Comparison of ENCODE assay signal across 8 mouse cellular contexts in genomic region chr19:56722711-56723330, GRCm38 (mm10). TPM values are rescaled to one million over a fixed set of nuclear protein-coding genes. Genes with fewer than 3 reads are reported as not detected.
A peak's percentile ranks its signal among the peaks of the same experiment; 100 is the strongest.
DNase-seq lines count a peak whose midpoint lies in the region; ATAC-seq lines count a peak whose summit lies in the region.

No protein-coding gene starts in this region.

- no peaks in the 10 kb centered on the region; the same call in 1 of the 2 replicates for H3K36me3 ChIP-seq in heart, embryonic 14.5 days (ENCODE audit: control insufficient read depth, insufficient read depth, low read length)
- H3K36me3 ChIP-seq in stomach, embryonic 14.5 days (ENCODE audit: control insufficient read depth, insufficient read depth, low read length) = no peaks in the 10 kb centered on the region

- H3K4me3 ChIP-seq in heart, embryonic 14.5 days (ENCODE audit: control insufficient read depth in 1 of 2, insufficient read depth in 1 of 2, low read depth in 1 of 2, low read length in 2 of 2) = peak overlapping the region; percentile 52 to 77
- H3K4me3 ChIP-seq in stomach, embryonic 14.5 days (ENCODE audit: low read depth, low read length) = peak overlapping the region; percentile 44

- peaks cover 9% of the 10 kb centered on the region; the same call in 1 of the 2 replicates for H3K27me3 ChIP-seq in heart, embryonic 14.5 days (ENCODE audit: control insufficient read depth, insufficient read depth, low read length)
- H3K27me3 ChIP-seq in stomach, embryonic 14.5 days (ENCODE audit: control insufficient read depth, insufficient read depth, low read length) = peaks cover 32% of the 10 kb centered on the region

- H3K4me1 ChIP-seq in heart, embryonic 14.5 days (ENCODE audit: control insufficient read depth in 2 of 2, insufficient read depth in 2 of 2, low read length in 2 of 2) = peaks cover 21 to 39% of the 10 kb centered on the region in 2 experiments
- peaks cover 11% of the 10 kb centered on the region for H3K4me1 ChIP-seq in stomach, embryonic 14.5 days (ENCODE audit: control insufficient read depth, insufficient read depth, low read length)

- 0 out of 2 replicates have a peak, but pooled peaks have one; percentile 22 for ATAC-seq in heart, embryonic 14.5 days (ENCODE audit: insufficient number of reproducible peaks, insufficient read depth, low FRiP score, low read depth)
- 0 out of 2 replicates have a peak, but pooled peaks have one; percentile 20 for ATAC-seq in stomach, embryonic 14.5 days (ENCODE audit: insufficient number of reproducible peaks, insufficient read depth, low FRiP score, low read depth)

- H3K27ac ChIP-seq in heart, embryonic 14.5 days (replicated peaks in 1 of 2; ENCODE audit: control insufficient read depth in 1 of 2, insufficient read depth in 1 of 2, low read depth in 2 of 2, low read length in 2 of 2) = peak overlapping the region; percentile 1 to 77; a peak in 2 of 4 replicates
- no peak overlapping the region for H3K27ac ChIP-seq in stomach, embryonic 14.5 days (ENCODE audit: low read length)

- H3K9me3 ChIP-seq in heart, embryonic 14.5 days (ENCODE audit: control insufficient read depth, low read length) = no peaks in the 10 kb centered on the region
- H3K9me3 ChIP-seq in stomach, embryonic 14.5 days (ENCODE audit: control insufficient read depth, low read depth, low read length) = no peaks in the 10 kb centered on the region

- peak overlapping the region; percentile 90 for H3K9ac ChIP-seq in heart, embryonic 14.5 days (ENCODE audit: low read length)
- H3K9ac ChIP-seq in stomach, embryonic 14.5 days (replicated peaks; ENCODE audit: low read depth, low read length) = peak overlapping the region; percentile 36; the same call in 1 of the 2 replicates

- H3K4me2 ChIP-seq in heart, embryonic 14.5 days (ENCODE audit: low read length) = peak overlapping the region; percentile 83
- H3K4me2 ChIP-seq in stomach, embryonic 14.5 days (replicated peaks; ENCODE audit: low read depth, low read length) = peak overlapping the region; percentile 70

- peak; percentile 58 for DNase-seq in layer of hippocampus, adult 11-12 months (ENCODE audit: low spot score)
- DNase-seq in layer of hippocampus, adult 9-10 months (ENCODE audit: low spot score) = no peak
- peak; percentile 50 for DNase-seq in embryo, embryonic 10 days (ENCODE audit: low spot score)
- peak; percentile 53 to 57 for DNase-seq in left cerebral cortex, adult 8-10 months (ENCODE audit: low spot score in 2 of 2)
- peak; percentile 45 to 59 for DNase-seq in lung, postnatal 4 days
- no peak for DNase-seq in ovary, postnatal 10 days (ENCODE audit: low spot score)

- 1% methylated on average over 69 of the region's 69 CpGs for WGBS in heart, embryonic 14.5 days
- WGBS in stomach, embryonic 14.5 days = 2% methylated on average over 68 of the region's 69 CpGs

RNA-seq across cellular contexts. Expression of gene Adrb1, which starts 0.8 kb away (rescaled TPM):
- 6.5 and 8.2 TPM in 2 replicates for polyA plus RNA-seq in heart, embryonic 14.5 days (2014; fragmentation: Nextera tagmentation; extraction: Ambion mirVana)
- 10 to 100 TPM; 31.2 to 37.7 (median 35.3) TPM for total RNA-seq in left cerebral cortex, adult 8-10 months (2022)
- polyA plus RNA-seq in stomach, embryonic 14.5 days (2014; fragmentation: Nextera tagmentation; extraction: Ambion mirVana) = 1.2 and 1.3 TPM in 2 replicates

Comparison
In these comparisons a context has a peak if more than half of its experiments do, and no peak if none do; other contexts are left out.
1. DNase-seq: peak in layer of hippocampus, adult 11-12 months (single experiment), embryo, embryonic 10 days (single experiment), left cerebral cortex, adult 8-10 months (2 of 2) and lung, postnatal 4 days (2 of 2); none in layer of hippocampus, adult 9-10 months (single experiment) and ovary, postnatal 10 days (single experiment).